Mouse (Mus musculus): Measurements from ENCODE around the gene Slc3a2. TPM values are rescaled to one million over a fixed set of nuclear protein-coding genes. Genes with fewer than 3 reads are reported as not detected.
"Not testable (repeated sequence)": the region's sequence is repeated elsewhere in the genome, so short reads cannot be mapped to it uniquely, and the experiment has no call there.

The Slc3a2 gene
- polyA plus RNA-seq, 1 experiment from 2014 or later = 120 TPM

GRCm38 (mm10) chr19:8739646-8740045 lies 16.5 kb upstream of the Slc3a2 start:
- DNase-seq (ENCODE audit: low spot score) (no peak), ATAC-seq (replicated peaks; ENCODE audit: insufficient number of reproducible peaks, low FRiP score, low TSS enrichment, low read depth) (no peak)
- Histone ChIP-seq H3K4me3 (ENCODE audit: low read depth, low read length) (no peak overlapping the region), H3K4me1 (ENCODE audit: control insufficient read depth, insufficient read depth, low read length) (peaks cover 2% of the 10 kb centered on the region; the same call in 1 of the 2 replicates), H3K9ac (replicated peaks; ENCODE audit: low read length) (no peak overlapping the region), H3K9me3 (replicated peaks; ENCODE audit: control insufficient read depth, low read length) (no peaks in the 10 kb centered on the region), H3K27ac (replicated peaks; ENCODE audit: low read depth, low read length) (no peak overlapping the region), H3K27me3 (ENCODE audit: control insufficient read depth, insufficient read depth, low read length) (no peaks in the 10 kb centered on the region), H3K36me3 (replicated peaks; ENCODE audit: control insufficient read depth, insufficient read depth, low read depth, low read length) (no peaks in the 10 kb centered on the region; the same call in 1 of the 2 replicates), H3K4me2 (ENCODE audit: low read depth, low read length) (no peak overlapping the region)
- 86% methylated on average over 6 of the region's 6 CpGs for WGBS

- Histone ChIP-seq H3K27me3 (ENCODE audit: control insufficient read depth, insufficient read depth, low read length) (no peaks in the 10 kb centered on the region), H3K9me3 (replicated peaks; ENCODE audit: control insufficient read depth, low read length) (no peaks in the 10 kb centered on the region), H3K4me3 (ENCODE audit: low read depth, low read length) (no peak overlapping the region), H3K27ac (replicated peaks; ENCODE audit: low read depth, low read length) (no peak overlapping the region), H3K4me1 (ENCODE audit: control insufficient read depth, insufficient read depth, low read length) (peaks cover 2% of the 10 kb centered on the region; the same call in 1 of the 2 replicates), H3K9ac (replicated peaks; ENCODE audit: low read length) (no peak overlapping the region), H3K4me2 (ENCODE audit: low read depth, low read length) (no peak overlapping the region), H3K36me3 (replicated peaks; ENCODE audit: control insufficient read depth, insufficient read depth, low read depth, low read length) (no peaks in the 10 kb centered on the region; the same call in 1 of the 2 replicates)
- no peak for DNase-seq (ENCODE audit: low spot score)
- 91% methylated on average over 7 of the region's 7 CpGs for WGBS
- ATAC-seq (replicated peaks; ENCODE audit: insufficient number of reproducible peaks, low FRiP score, low TSS enrichment, low read depth) = no peak
These were observed 15.7 kb upstream of the Slc3a2 start for GRCm38 (mm10) chr19:8738911-8739310.

GRCm38 (mm10) chr19:8736160-8736467 lies 12.9 kb upstream of the Slc3a2 start:
- no peaks in the 10 kb centered on the region for H3K9me3 ChIP-seq (replicated peaks; ENCODE audit: control insufficient read depth, low read length)
- H3K27ac ChIP-seq (replicated peaks; ENCODE audit: low read depth, low read length) = no peak overlapping the region; the same call in 1 of the 2 replicates
- DNase-seq (ENCODE audit: low spot score) (no peak), ATAC-seq (replicated peaks; ENCODE audit: insufficient number of reproducible peaks, low FRiP score, low TSS enrichment, low read depth) (peak; percentile 25; the same call in 1 of the 2 replicates)
- H3K4me3 ChIP-seq (ENCODE audit: low read depth, low read length) = peak overlapping the region; percentile 92
- peak overlapping the region; percentile 83 for H3K4me2 ChIP-seq (ENCODE audit: low read depth, low read length)
- no peaks in the 10 kb centered on the region for H3K27me3 ChIP-seq (ENCODE audit: control insufficient read depth, insufficient read depth, low read length)
- H3K36me3 ChIP-seq (replicated peaks; ENCODE audit: control insufficient read depth, insufficient read depth, low read depth, low read length) = no peaks in the 10 kb centered on the region; the same call in 1 of the 2 replicates
- peak overlapping the region; percentile 79 for H3K9ac ChIP-seq (replicated peaks; ENCODE audit: low read length)
- 3% methylated on average over 11 of the region's 11 CpGs for WGBS
- H3K4me1 ChIP-seq (ENCODE audit: control insufficient read depth, insufficient read depth, low read length) = peaks cover 2% of the 10 kb centered on the region; the same call in 1 of the 2 replicates

- Histone ChIP-seq H3K27me3 (ENCODE audit: control insufficient read depth, insufficient read depth, low read length) (no peaks in the 10 kb centered on the region), H3K9me3 (replicated peaks; ENCODE audit: control insufficient read depth, low read length) (no peaks in the 10 kb centered on the region), H3K4me1 (ENCODE audit: control insufficient read depth, insufficient read depth, low read length) (peaks cover 1% of the 10 kb centered on the region; the same call in 1 of the 2 replicates), H3K4me2 (ENCODE audit: low read depth, low read length) (peak within 1 kb of the TSS; percentile 83), H3K36me3 (replicated peaks; ENCODE audit: control insufficient read depth, insufficient read depth, low read depth, low read length) (no peaks in the 10 kb centered on the region; the same call in 1 of the 2 replicates), H3K9ac (replicated peaks; ENCODE audit: low read length) (peak within 1 kb of the TSS; percentile 79), H3K4me3 (ENCODE audit: low read depth, low read length) (peak within 1 kb of the TSS; percentile 92), H3K27ac (replicated peaks; ENCODE audit: low read depth, low read length) (peak within 1 kb of the TSS; percentile 32; the same call in 1 of the 2 replicates)
- WGBS = under 1% methylated on average over 32 of the region's 32 CpGs
- ATAC-seq (replicated peaks; ENCODE audit: insufficient number of reproducible peaks, low FRiP score, low TSS enrichment, low read depth) (peak; percentile 83), DNase-seq (ENCODE audit: low spot score) (peak; percentile 96)
These were observed 12.4 kb upstream of the Slc3a2 start, which contains the start of gene Wdr74 for GRCm38 (mm10) chr19:8735389-8736159. TSS of gene Wdr74 (plus strand) at chr19:8735827.

- Histone ChIP-seq H3K4me3 (ENCODE audit: low read depth, low read length) (no peak overlapping the region), H3K9me3 (replicated peaks; ENCODE audit: control insufficient read depth, low read length) (no peaks in the 10 kb centered on the region), H3K27me3 (ENCODE audit: control insufficient read depth, insufficient read depth, low read length) (no peaks in the 10 kb centered on the region), H3K36me3 (replicated peaks; ENCODE audit: control insufficient read depth, insufficient read depth, low read depth, low read length) (no peaks in the 10 kb centered on the region), H3K9ac (replicated peaks; ENCODE audit: low read length) (no peak overlapping the region), H3K4me1 (ENCODE audit: control insufficient read depth, insufficient read depth, low read length) (no peaks in the 10 kb centered on the region), H3K27ac (replicated peaks; ENCODE audit: low read depth, low read length) (no peak overlapping the region), H3K4me2 (ENCODE audit: low read depth, low read length) (no peak overlapping the region)
- 78% methylated on average over 3 of the region's 3 CpGs for WGBS
- ATAC-seq (replicated peaks; ENCODE audit: insufficient number of reproducible peaks, low FRiP score, low TSS enrichment, low read depth) = no peak
- no peak for DNase-seq (ENCODE audit: low spot score)
These were observed 11.2 kb upstream of the Slc3a2 start for GRCm38 (mm10) chr19:8734334-8734733.

- not testable (repeated sequence) for H3K4me1 ChIP-seq (ENCODE audit: control insufficient read depth, insufficient read depth, low read length); H3K27ac ChIP-seq (replicated peaks; ENCODE audit: low read depth, low read length); H3K27me3 ChIP-seq (ENCODE audit: control insufficient read depth, insufficient read depth, low read length); H3K9ac ChIP-seq (replicated peaks; ENCODE audit: low read length); H3K4me3 ChIP-seq (ENCODE audit: low read depth, low read length); H3K4me2 ChIP-seq (ENCODE audit: low read depth, low read length); H3K9me3 ChIP-seq (replicated peaks; ENCODE audit: control insufficient read depth, low read length); ATAC-seq (replicated peaks; ENCODE audit: insufficient number of reproducible peaks, low FRiP score, low TSS enrichment, low read depth); DNase-seq (ENCODE audit: low spot score)
- peaks cover 21% of the 10 kb centered on the region for H3K36me3 ChIP-seq (replicated peaks; ENCODE audit: control insufficient read depth, insufficient read depth, low read depth, low read length)
- 53% methylated on average over 3 of the region's 3 CpGs for WGBS
These were observed 5.3 kb upstream of the Slc3a2 start for GRCm38 (mm10) chr19:8728335-8729099.

- ATAC-seq (replicated peaks; ENCODE audit: insufficient number of reproducible peaks, low FRiP score, low TSS enrichment, low read depth) (no peak), DNase-seq (ENCODE audit: low spot score) (no peak)
- Histone ChIP-seq H3K4me3 (ENCODE audit: low read depth, low read length) (no peak overlapping the region), H3K9ac (replicated peaks; ENCODE audit: low read length) (no peak overlapping the region), H3K27ac (replicated peaks; ENCODE audit: low read depth, low read length) (no peak overlapping the region), H3K9me3 (replicated peaks; ENCODE audit: control insufficient read depth, low read length) (no peaks in the 10 kb centered on the region), H3K36me3 (replicated peaks; ENCODE audit: control insufficient read depth, insufficient read depth, low read depth, low read length) (peaks cover 21% of the 10 kb centered on the region), H3K27me3 (ENCODE audit: control insufficient read depth, insufficient read depth, low read length) (no peaks in the 10 kb centered on the region), H3K4me1 (ENCODE audit: control insufficient read depth, insufficient read depth, low read length) (no peaks in the 10 kb centered on the region), H3K4me2 (ENCODE audit: low read depth, low read length) (no peak overlapping the region)
- whole genome bisulfite sequencing = 25% methylated on average over 5 of the region's 5 CpGs
These were observed 4.4 kb upstream of the Slc3a2 start for GRCm38 (mm10) chr19:8727495-8728114.
